Mouse (Mus musculus): ENCODE measurements around the gene H2-D1.

GRCm38 (mm10) chr17:35240384-35241304 is 21.9 kb upstream of the H2-D1 start:
- TF ChIP-seq MYOD1 (IDR thresholded peaks at IDR 0.05; ENCODE audit: control insufficient read depth in 1 of 3, insufficient read length in 2 of 3, low read depth in 2 of 3) (no peak), POLR2AphosphoS2 (IDR thresholded peaks at IDR 0.05; ENCODE audit: insufficient read length, low read depth) (no peak), POLR2A (IDR thresholded peaks at IDR 0.05; ENCODE audit: insufficient read length, low read depth) (no peak), MAX (IDR thresholded peaks at IDR 0.05; ENCODE audit: low read depth) (no peak), USF1 (IDR thresholded peaks at IDR 0.05; ENCODE audit: low read depth) (no peak)

Measured in myocyte (in vitro differentiated cells).